Mouse (Mus musculus) hindbrain, embryonic 12.5 days (tissue): ENCODE data around the gene Clic3. TPM values are rescaled to one million over a fixed set of nuclear protein-coding genes. Genes with fewer than 3 reads are reported as not detected.
A peak's percentile ranks its signal among the peaks of the same experiment; 100 is the strongest.
"Not testable (repeated sequence)": the region's sequence is repeated elsewhere in the genome, so short reads cannot be mapped to it uniquely, and the experiment has no call there.

Experiments
- ATAC-seq: fragments of 200-750 bp; cut with Nextera tagmentation; 2 replicates; pipeline ENCODE4 v1.8.0; 2017; ENCODE audit warnings: moderate TSS enrichment; ENCODE audit not compliant: low FRiP score
- H3K27ac ChIP-seq: fragments of 300-500 bp; sonication (generic); 2 replicates; pipeline ENCODE4 v1.5.1; 2016; ENCODE audit warnings: mild to moderate bottlenecking
- H3K27me3 ChIP-seq: fragments of 300-500 bp; sonication (generic); 2 replicates; pipeline ENCODE4 v1.6.1; 2016; ENCODE audit warnings: mild to moderate bottlenecking
- H3K36me3 ChIP-seq: fragments of 300-500 bp; sonication (generic); 2 replicates; pipeline ENCODE4 v1.6.1; 2016; ENCODE audit warnings: mild to moderate bottlenecking
- H3K4me1 ChIP-seq: fragments of 300-500 bp; sonication (generic); 2 replicates; pipeline ENCODE4 v1.6.1; 2016
- H3K4me2 ChIP-seq: fragments of 300-500 bp; sonication (generic); replicated peaks from 2 replicates; pipeline ENCODE4 v1.6.1; 2016; ENCODE audit warnings: mild to moderate bottlenecking
- H3K4me3 ChIP-seq: fragments of 300-500 bp; sonication (generic); 2 replicates; pipeline ENCODE4 v1.5.1; 2016; ENCODE audit warnings: mild to moderate bottlenecking
- H3K9ac ChIP-seq: fragments of 300-500 bp; sonication (generic); 2 replicates; pipeline ENCODE4 v1.6.1; 2016; ENCODE audit warnings: mild to moderate bottlenecking, moderate library complexity
- H3K9me3 ChIP-seq: fragments of 300-500 bp; sonication (generic); replicated peaks from 2 replicates; pipeline ENCODE4 v1.6.1; 2016; ENCODE audit warnings: mild to moderate bottlenecking
- WGBS: fragments of 180-500 bp; shearing (Covaris S2); methylation state at CpG from one replicate; pipeline ENCODE4 v1.1.7; 2016; 5-methylcytosine and 5-hydroxymethylcytosine counted together
- polyA plus RNA-seq: library from polyadenylated mRNA; unstranded; fragments of >200 nt; fragmentation: Nextera tagmentation; extraction: Ambion mirVana; gene quantifications from 2 replicates; pipeline ENCODE4 v1.2.1, GENCODE M21; 2016

The Clic3 gene
- 2.3 and 2.4 TPM in 2 replicates for polyA plus RNA-seq

DNA sequence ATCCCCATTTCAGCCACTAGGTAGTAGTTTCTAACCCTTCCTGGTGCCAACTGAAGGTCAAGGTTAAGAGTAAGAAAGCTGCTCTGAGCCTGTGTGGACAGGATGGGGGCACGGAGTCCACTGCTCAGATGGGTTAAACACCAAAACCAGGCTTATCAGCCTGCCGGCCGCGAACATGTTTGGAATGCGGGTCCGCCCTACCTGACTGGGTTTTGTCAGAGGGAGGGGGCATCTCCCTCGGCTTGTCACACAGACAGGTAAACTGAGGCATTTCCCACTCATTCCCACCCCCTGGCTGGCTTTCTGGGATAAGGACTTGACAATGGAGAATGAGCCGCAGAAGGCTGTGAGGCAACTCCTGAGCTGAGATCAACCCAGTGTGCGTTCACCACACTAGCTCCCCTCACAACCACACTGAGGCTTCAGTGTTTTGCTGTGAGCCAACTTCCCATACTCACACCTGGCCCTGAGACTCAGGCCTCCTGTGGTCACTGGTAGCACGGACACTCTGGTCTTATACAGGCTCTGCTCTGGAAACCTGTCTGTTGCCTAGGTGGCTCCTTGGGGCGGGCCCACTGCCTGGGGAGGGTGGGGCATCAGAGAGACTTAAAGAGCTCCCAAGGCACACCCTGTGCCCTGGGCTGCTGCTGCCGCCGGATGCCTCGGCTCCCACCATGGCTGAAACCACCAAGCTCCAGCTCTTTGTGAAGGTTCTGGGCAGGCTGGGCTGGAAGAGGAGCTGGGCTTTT, at the start of gene Clic3:
Clic3 (plus strand) TSS at position 634 of the 749 bp plus-strand sequence.
- Histone ChIP-seq H3K27me3 (no peaks in the 10 kb centered on the region), H3K4me1 (peaks cover 17% of the 10 kb centered on the region), H3K9me3 (no peaks in the 10 kb centered on the region), H3K9ac (no peak within 1 kb of the TSS), H3K4me2 (no peak within 1 kb of the TSS), H3K4me3 (no peak within 1 kb of the TSS), H3K36me3 (peaks cover 18% of the 10 kb centered on the region; the same call in 1 of the 2 replicates), H3K27ac (no peak within 1 kb of the TSS)
- 69% methylated on average over 14 of the region's 14 CpGs for WGBS
- ATAC-seq, result no peak

- Histone ChIP-seq H3K4me3 (no peak overlapping the region), H3K4me1 (peaks cover 21% of the 10 kb centered on the region), H3K27me3 (no peaks in the 10 kb centered on the region), H3K4me2 (no peak overlapping the region), H3K27ac (no peak overlapping the region), H3K36me3 (peaks cover 34% of the 10 kb centered on the region), H3K9ac (no peak overlapping the region), H3K9me3 (no peaks in the 10 kb centered on the region)
- WGBS, result 85% methylated on average over 10 of the region's 10 CpGs
- ATAC-seq, result no peak
These were observed 47.7 kb upstream of the Clic3 start for GRCm38 (mm10) chr2:25408908-25409307.

GRCm38 (mm10) chr2:25413436-25413835, 43.2 kb upstream of the Clic3 start:
- H3K4me2 ChIP-seq, H3K9ac ChIP-seq, H3K4me3 ChIP-seq, H3K27me3 ChIP-seq, H3K27ac ChIP-seq, H3K9me3 ChIP-seq, ATAC-seq, H3K4me1 ChIP-seq: not testable (repeated sequence)
- peaks cover 19% of the 10 kb centered on the region for H3K36me3 ChIP-seq

GRCm38 (mm10) chr2:25417426-25417825, 39.2 kb upstream of the Clic3 start:
- Histone ChIP-seq H3K27ac (no peak overlapping the region), H3K27me3 (no peaks in the 10 kb centered on the region), H3K36me3 (no peaks in the 10 kb centered on the region), H3K9ac (no peak overlapping the region), H3K4me3 (no peak overlapping the region), H3K9me3 (no peaks in the 10 kb centered on the region), H3K4me2 (no peak overlapping the region), H3K4me1 (no peaks in the 10 kb centered on the region)
- 10% methylated on average over 3 of the region's 3 CpGs for WGBS
- ATAC-seq, result no peak

- Histone ChIP-seq H3K4me1 (no peaks in the 10 kb centered on the region), H3K9me3 (no peaks in the 10 kb centered on the region), H3K27ac (no peak overlapping the region), H3K4me2 (no peak overlapping the region), H3K36me3 (no peaks in the 10 kb centered on the region), H3K27me3 (peaks cover 40% of the 10 kb centered on the region), H3K9ac (no peak overlapping the region), H3K4me3 (no peak overlapping the region)
- ATAC-seq, result peak; percentile 55; the same call in 1 of the 2 replicates
- WGBS, result 20% methylated on average over 3 of the region's 3 CpGs
These were observed 34.7 kb upstream of the Clic3 start for GRCm38 (mm10) chr2:25421896-25422295.

GRCm38 (mm10) chr2:25422587-25423410, 33.8 kb upstream of the Clic3 start, which contains the start of gene Fut7:
Gene Fut7 (plus strand): TSS chr2:25423267.
- H3K9me3 ChIP-seq, result no peaks in the 10 kb centered on the region
- H3K36me3 ChIP-seq, result no peaks in the 10 kb centered on the region
- H3K27me3 ChIP-seq, result peaks cover 40% of the 10 kb centered on the region
- ATAC-seq, result no peak
- H3K9ac ChIP-seq, result 0 out of 2 replicates have a peak within 1 kb of the TSS, but pooled peaks have one; percentile 23
- H3K4me2 ChIP-seq, result no peak within 1 kb of the TSS
- no peaks in the 10 kb centered on the region for H3K4me1 ChIP-seq
- H3K4me3 ChIP-seq, result no peak within 1 kb of the TSS
- 72% methylated on average over 17 of the region's 17 CpGs for WGBS
- no peak within 1 kb of the TSS for H3K27ac ChIP-seq

- ATAC-seq, result no peak
- H3K4me2 ChIP-seq, result no peak overlapping the region
- H3K27ac ChIP-seq, result no peak overlapping the region
- H3K4me1 ChIP-seq, result peaks cover 3% of the 10 kb centered on the region; the same call in 1 of the 2 replicates
- H3K9ac ChIP-seq, result 0 out of 2 replicates have a peak overlapping the region, but pooled peaks have one; percentile 23
- H3K27me3 ChIP-seq, result peaks cover 40% of the 10 kb centered on the region
- H3K36me3 ChIP-seq, result no peaks in the 10 kb centered on the region
- no peaks in the 10 kb centered on the region for H3K9me3 ChIP-seq
- no peak overlapping the region for H3K4me3 ChIP-seq
- WGBS, result 64% methylated on average over 1 of the region's 1 CpGs
These were observed 33.0 kb upstream of the Clic3 start for GRCm38 (mm10) chr2:25423626-25424025.

- no peak overlapping the region for H3K4me2 ChIP-seq
- H3K4me3 ChIP-seq, result no peak overlapping the region
- peaks cover 52% of the 10 kb centered on the region for H3K27me3 ChIP-seq
- WGBS, result 48% methylated on average over 27 of the region's 27 CpGs
- H3K4me1 ChIP-seq, result peaks cover 19% of the 10 kb centered on the region
- no peak overlapping the region for H3K9ac ChIP-seq
- no peak overlapping the region for H3K27ac ChIP-seq
- no peaks in the 10 kb centered on the region for H3K36me3 ChIP-seq
- no peaks in the 10 kb centered on the region for H3K9me3 ChIP-seq
- ATAC-seq, result no peak
These were observed 31.2 kb upstream of the Clic3 start for GRCm38 (mm10) chr2:25425481-25425880.

DNA sequence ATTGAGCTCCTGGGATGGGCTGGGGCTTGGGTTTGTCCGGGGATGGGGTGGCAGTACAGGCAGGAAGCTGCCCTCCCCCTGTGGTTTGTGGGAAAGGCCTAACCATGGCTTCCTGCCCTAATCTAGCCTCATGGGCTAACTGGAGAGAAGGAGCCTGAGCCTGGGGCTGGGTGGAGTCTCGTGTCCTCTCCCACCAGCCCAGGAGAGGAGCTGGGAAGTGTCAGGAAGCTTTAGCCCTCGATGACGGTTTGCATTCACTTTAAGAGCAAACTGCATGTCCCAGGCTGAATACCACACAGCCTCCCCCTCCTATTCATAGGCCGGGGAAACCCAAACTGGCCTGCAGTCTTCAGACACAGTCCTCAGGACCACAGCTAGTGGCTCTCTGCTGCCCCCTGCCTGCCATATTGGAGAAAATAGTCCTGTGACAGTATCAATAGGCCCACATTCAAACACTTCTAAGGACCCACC, 29.9 kb upstream of the Clic3 start:
- Histone ChIP-seq H3K36me3 (no peaks in the 10 kb centered on the region), H3K9me3 (no peaks in the 10 kb centered on the region), H3K4me2 (no peak overlapping the region), H3K4me3 (no peak overlapping the region), H3K27ac (no peak overlapping the region), H3K9ac (no peak overlapping the region), H3K4me1 (peaks cover 31% of the 10 kb centered on the region), H3K27me3 (peaks cover 56% of the 10 kb centered on the region)
- no peak for ATAC-seq
- 40% methylated on average over 5 of the region's 5 CpGs for WGBS

DNA sequence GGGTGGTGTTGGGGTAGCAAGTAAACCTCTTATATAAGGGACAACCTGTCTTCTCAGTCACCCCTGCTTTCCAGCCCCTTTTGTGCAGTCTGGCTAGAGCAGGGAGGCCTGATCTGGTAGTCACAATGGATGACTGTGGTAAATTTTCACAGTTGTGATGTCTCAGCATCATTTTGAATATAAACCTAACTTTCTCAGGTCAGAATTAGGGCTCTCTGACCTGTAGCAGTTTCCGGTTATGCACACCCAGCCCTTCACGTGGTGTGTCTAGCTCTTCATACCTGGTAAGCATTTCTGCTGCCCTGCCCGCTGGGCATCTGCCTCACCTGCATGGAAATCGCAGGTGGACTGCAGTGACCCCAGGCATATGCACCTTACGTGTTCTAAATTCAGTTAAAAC, 29.4 kb upstream of the Clic3 start:
- Histone ChIP-seq H3K36me3 (no peaks in the 10 kb centered on the region), H3K27me3 (peaks cover 56% of the 10 kb centered on the region), H3K9me3 (no peaks in the 10 kb centered on the region), H3K9ac (no peak overlapping the region), H3K27ac (no peak overlapping the region), H3K4me1 (peaks cover 31% of the 10 kb centered on the region), H3K4me2 (no peak overlapping the region), H3K4me3 (no peak overlapping the region)
- 89% methylated on average over 5 of the region's 5 CpGs for WGBS
- ATAC-seq, result no peak

DNA sequence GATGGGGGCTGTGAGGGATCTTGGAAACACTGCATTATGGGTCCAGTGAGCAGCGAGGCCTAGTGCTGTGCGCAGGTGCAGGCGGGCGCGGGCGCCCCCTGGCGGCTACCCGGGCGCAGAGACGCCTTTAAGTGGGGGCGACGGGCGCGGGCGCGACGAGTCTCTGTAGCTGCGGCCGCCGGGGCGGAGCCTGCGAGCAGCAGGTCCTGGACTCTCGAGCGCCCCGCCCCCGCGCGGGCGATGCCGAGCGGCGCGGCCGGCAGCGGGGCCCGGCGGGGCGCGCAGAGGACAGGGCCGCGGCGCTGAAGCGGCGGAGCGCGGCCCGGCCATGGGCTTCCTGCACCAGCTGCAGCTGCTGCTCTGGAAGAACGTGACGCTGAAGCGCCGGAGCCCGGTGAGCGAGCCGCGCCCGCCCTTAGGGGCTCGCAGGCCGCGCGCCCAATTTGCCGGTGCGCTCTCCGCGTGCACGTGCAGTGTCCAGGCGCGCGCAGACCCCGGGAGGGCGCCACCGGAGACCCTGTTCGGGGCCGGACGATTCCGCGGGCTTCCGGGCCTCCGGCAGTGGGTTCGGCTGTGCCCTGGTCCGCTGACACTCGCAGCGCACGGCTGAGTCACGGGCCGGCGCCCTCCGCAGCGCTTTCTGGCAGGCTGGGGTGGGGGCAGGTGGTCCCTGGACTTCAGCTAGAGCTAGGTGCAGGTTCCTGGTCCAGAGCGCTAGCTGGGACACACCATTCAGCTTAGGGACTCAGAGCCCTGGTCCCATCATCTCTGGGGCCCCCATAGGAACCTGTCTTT, 28.0 kb upstream of the Clic3 start, which contains the start of gene Abca2:
Abca2 (plus strand) TSS at position 262 of the 795 bp plus-strand sequence.
- peak within 1 kb of the TSS; percentile 86 for H3K9ac ChIP-seq
- peak within 1 kb of the TSS; percentile 80 for H3K4me2 ChIP-seq
- H3K27ac ChIP-seq, result peak within 1 kb of the TSS; percentile 82
- H3K36me3 ChIP-seq, result peaks cover 5% of the 10 kb centered on the region; the same call in 1 of the 2 replicates
- ATAC-seq, result peak; percentile 89
- H3K9me3 ChIP-seq, result no peaks in the 10 kb centered on the region
- H3K27me3 ChIP-seq, result peaks cover 54% of the 10 kb centered on the region
- H3K4me3 ChIP-seq, result peak within 1 kb of the TSS; percentile 63
- under 1% methylated on average over 69 of the region's 89 CpGs for WGBS
- peaks cover 31% of the 10 kb centered on the region for H3K4me1 ChIP-seq
